In the genomic region with DNA sequence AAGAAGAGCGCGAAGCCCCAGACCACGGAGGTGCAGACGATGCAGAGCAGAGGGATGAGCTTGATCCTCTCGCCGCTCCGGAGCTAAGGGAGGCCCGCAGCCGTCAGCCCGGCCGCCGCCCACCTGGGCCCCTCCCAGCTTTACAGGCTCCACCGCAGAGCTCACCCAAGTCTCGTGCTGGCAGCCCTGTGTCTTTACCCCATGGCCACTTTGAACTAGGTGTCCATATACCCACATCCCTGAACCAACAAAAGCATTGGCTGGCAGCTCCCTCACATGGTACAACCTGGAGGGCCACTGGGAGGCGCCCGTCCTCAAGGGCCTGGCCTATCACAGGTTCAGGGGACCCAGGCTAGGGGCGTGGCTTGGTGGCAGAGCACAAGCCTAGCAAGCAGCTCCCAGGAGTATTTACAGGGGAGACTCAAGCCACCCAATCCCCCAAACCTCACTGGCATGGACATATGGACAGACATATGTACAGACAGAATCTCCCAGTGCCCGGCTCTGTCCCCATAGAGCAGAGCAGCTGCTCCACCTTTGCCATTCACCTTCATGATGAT, we compare ENCODE assay signal across 1 mouse cellular context.
TF ChIP-seq lines count a peak whose summit lies in the region.

No protein-coding gene starts in this region.

TF ChIP-seq in MEL, 35 proteins besides CTCF, POLR2A, EP300 and RAD21:
- TF ChIP-seq USF2 (IDR thresholded peaks at IDR 0.05; ENCODE audit: borderline replicate concordance in 1 of 2, insufficient read depth in 1 of 2, low read depth in 1 of 2, low read length in 2 of 2) (no peak), UBTF (IDR thresholded peaks at IDR 0.05; ENCODE audit: borderline replicate concordance, insufficient read depth, low read depth, low read length) (no peak)
